Mouse (Mus musculus) liver, adult 2 months (tissue): ENCODE results near the gene Ankfy1. TPM values are rescaled to one million over a fixed set of nuclear protein-coding genes. Genes with fewer than 3 reads are reported as not detected.

ENCODE experiments used
- DNase-seq: peaks from one replicate; pipeline ENCODE4 v3.0.0-alpha.2; 2011; ENCODE audit warnings: low read depth, low spot score; ENCODE audit errors: extremely low read depth
- H3K27ac ChIP-seq: fragments of 200-500 bp; replicated peaks from 2 replicates; pipeline ENCODE4 v1.5.1; 2012; ENCODE audit warnings: low read depth, mild to moderate bottlenecking, control low read depth, inconsistent platforms, low read length; ENCODE audit not compliant: insufficient read depth
- H3K27me3 ChIP-seq: fragments of 200-500 bp; 2 replicates; pipeline ENCODE4 v1.6.1; 2012; ENCODE audit warnings: mild to moderate bottlenecking, moderate library complexity, low read length, inconsistent platforms; ENCODE audit not compliant: control insufficient read depth, insufficient read depth
- H3K36me3 ChIP-seq: fragments of 200-500 bp; 2 replicates; pipeline ENCODE4 v1.6.1; 2012; ENCODE audit warnings: low read length, inconsistent platforms; ENCODE audit not compliant: control insufficient read depth, insufficient read depth
- H3K4me1 ChIP-seq: fragments of 200-500 bp; 2 replicates; pipeline ENCODE4 v1.6.1; 2011; ENCODE audit warnings: low read length; ENCODE audit not compliant: control insufficient read depth, insufficient read depth
- H3K4me3 ChIP-seq: fragments of 200-500 bp; 2 replicates; pipeline ENCODE4 v1.5.1; 2011; ENCODE audit warnings: low read depth, mild to moderate bottlenecking, control low read depth, low read length, moderate library complexity; ENCODE audit not compliant: insufficient read depth
- H3K79me2 ChIP-seq: fragments of 200-500 bp; 2 replicates; pipeline ENCODE4 v1.6.1; 2012; ENCODE audit warnings: inconsistent platforms, mild to moderate bottlenecking, low read length, moderate library complexity; ENCODE audit not compliant: control insufficient read depth, insufficient read depth
- H3K9ac ChIP-seq: fragments of 200-500 bp; 2 replicates; pipeline ENCODE4 v1.6.1; 2012; ENCODE audit warnings: low read depth, mild to moderate bottlenecking, control low read depth, inconsistent platforms, low read length
- CTCF ChIP-seq: fragments of 200-500 bp; IDR thresholded peaks from 2 replicates; pipeline ENCODE4 v1.5.1; 2011; ENCODE audit warnings: low read depth, low read length, control low read depth
- POLR2A ChIP-seq: fragments of 200-500 bp; IDR thresholded peaks from 2 replicates; pipeline ENCODE4 v1.6.1; 2011; ENCODE audit warnings: low read length, control low read depth; ENCODE audit not compliant: insufficient read depth; ENCODE audit errors: extremely low read depth
- WGBS: fragments of 180-500 bp; shearing (Covaris S2); methylation state at CpG from one replicate; pipeline ENCODE4 v1.1.7; 2018; 5-methylcytosine and 5-hydroxymethylcytosine counted together
- polyA plus RNA-seq: library from polyadenylated mRNA; depleted of rRNA; stranded (reverse); fragments of >200 nt; gene quantifications from 2 replicates; pipeline ENCODE4 v1.2.3, GENCODE M21; 2012
- total RNA-seq: library from RNA; depleted of rRNA; stranded (reverse); fragments of >200 nt; gene quantifications from 2 replicates; pipeline ENCODE4 v1.2.3, GENCODE M21; 2014

The Ankfy1 gene
- total and polyA plus RNA-seq, 2 experiments: 12.3 to 20.7 TPM

DNA sequence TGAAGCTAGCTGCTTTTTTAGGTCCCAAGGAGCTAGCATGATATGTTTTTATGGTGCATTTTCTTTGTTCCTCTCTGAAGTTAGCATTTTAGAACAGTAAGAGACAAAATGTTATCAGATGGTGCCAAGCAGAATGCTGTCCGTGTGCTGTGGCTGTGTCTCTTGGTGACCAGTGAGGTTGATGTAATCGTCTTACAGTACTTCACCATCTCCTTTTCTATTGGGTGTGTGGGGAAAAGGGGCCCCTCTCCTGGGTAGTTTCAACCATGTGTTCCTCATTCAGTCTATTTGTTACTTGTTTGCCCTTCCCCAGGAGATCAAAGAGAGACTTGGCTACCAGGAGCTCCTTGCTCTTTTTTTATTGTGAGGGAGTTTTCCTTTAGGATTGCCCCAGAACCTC is 33.4 kb downstream of the Ankfy1 start:
- no peak for DNase-seq
- Histone ChIP-seq H3K27ac (no peak overlapping the region), H3K79me2 (no peaks in the 10 kb centered on the region; the same call in 1 of the 2 replicates), H3K4me3 (no peak overlapping the region), H3K36me3 (peaks cover 17% of the 10 kb centered on the region), H3K27me3 (no peaks in the 10 kb centered on the region), H3K9ac (no peak overlapping the region), H3K4me1 (no peaks in the 10 kb centered on the region)
- WGBS: 74% methylated on average over 2 of the region's 2 CpGs
- TF ChIP-seq CTCF: no peak
- TF ChIP-seq POLR2A: no peak

DNA sequence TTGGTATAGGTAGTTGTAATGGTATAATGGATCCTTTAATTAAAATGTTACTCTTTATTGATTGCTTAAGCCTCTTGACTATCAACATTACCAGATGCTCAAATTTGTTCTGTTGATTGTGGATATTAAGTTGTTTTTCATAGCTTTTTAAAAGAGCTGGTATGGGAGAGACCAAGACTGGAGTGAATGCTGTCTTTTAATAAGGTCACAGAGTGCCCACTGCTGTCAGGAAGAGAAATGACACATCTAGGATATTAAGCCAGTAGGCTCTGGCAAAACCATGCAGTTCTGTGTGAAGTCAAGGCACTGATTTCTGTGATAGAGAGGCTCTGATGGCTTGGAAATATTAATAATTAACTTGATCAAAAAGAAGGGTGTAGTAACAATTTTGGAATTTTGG is 34.1 kb downstream of the Ankfy1 start:
- peak; percentile 42 for DNase-seq
- no peak overlapping the region for H3K4me3 ChIP-seq
- H3K9ac ChIP-seq: no peak overlapping the region
- H3K4me1 ChIP-seq: no peaks in the 10 kb centered on the region
- no peaks in the 10 kb centered on the region; the same call in 1 of the 2 replicates for H3K79me2 ChIP-seq
- H3K27ac ChIP-seq: no peak overlapping the region
- peaks cover 21% of the 10 kb centered on the region for H3K36me3 ChIP-seq
- TF ChIP-seq CTCF (peak; percentile 30), POLR2A (no peak)
- no peaks in the 10 kb centered on the region for H3K27me3 ChIP-seq

DNA sequence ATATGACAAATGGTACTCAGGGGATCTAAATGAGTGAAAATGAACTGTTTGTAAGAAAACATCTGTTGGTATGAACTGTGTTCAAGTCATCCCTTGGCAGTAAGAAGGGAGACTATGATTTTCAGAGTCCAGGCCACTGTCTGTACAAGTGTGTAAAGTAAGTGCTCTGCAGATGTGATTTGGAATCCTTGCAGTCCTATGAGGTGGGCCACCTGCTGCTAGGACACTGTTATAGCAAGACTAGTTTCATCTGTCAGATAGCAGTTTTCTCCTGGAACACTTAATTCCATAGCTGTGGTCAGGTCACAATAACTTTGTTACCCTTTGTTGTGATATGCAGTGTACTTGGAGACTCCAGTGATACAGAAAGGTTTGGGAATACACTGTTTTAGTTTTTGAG is 36.2 kb downstream of the Ankfy1 start:
- Histone ChIP-seq H3K27me3 (no peaks in the 10 kb centered on the region), H3K27ac (no peak overlapping the region), H3K36me3 (peaks cover 40% of the 10 kb centered on the region), H3K4me3 (no peak overlapping the region), H3K9ac (no peak overlapping the region), H3K79me2 (no peaks in the 10 kb centered on the region; the same call in 1 of the 2 replicates), H3K4me1 (no peaks in the 10 kb centered on the region)
- no peak for TF ChIP-seq POLR2A
- peak; percentile 32; the same call in 1 of the 2 replicates for TF ChIP-seq CTCF
- peak; percentile 8 for DNase-seq

DNA sequence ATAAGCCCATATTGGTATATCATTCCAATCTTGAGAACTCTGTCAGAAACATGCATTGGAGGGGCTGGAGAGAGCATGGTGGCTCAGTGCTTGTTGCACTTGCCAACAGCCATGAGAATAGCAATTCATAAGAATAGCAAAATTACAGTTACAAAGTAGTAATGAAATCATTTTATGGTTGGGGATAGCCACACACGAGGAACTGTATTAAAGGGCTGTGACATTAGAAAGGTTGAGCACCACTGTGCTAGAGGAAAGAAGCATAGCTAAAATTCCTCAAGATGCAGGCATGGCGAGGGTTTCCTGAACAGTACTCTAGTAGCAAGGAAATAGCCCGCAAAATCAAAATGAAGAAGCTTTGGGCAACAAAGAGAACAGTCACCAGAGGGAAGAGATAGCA is 43.9 kb downstream of the Ankfy1 start:
- H3K79me2 ChIP-seq: no peaks in the 10 kb centered on the region; the same call in 1 of the 2 replicates
- peaks cover 60% of the 10 kb centered on the region for H3K36me3 ChIP-seq
- no peaks in the 10 kb centered on the region for H3K27me3 ChIP-seq
- WGBS: 81% methylated on average over 3 of the region's 3 CpGs
- TF ChIP-seq CTCF: no peak
- TF ChIP-seq POLR2A: no peak
- 0 out of 2 replicates have a peak, but pooled peaks cover 1% of the 10 kb centered on the region for H3K4me1 ChIP-seq
- no peak overlapping the region for H3K9ac ChIP-seq
- H3K4me3 ChIP-seq: no peak overlapping the region
- no peak for DNase-seq
- H3K27ac ChIP-seq: no peak overlapping the region

DNA sequence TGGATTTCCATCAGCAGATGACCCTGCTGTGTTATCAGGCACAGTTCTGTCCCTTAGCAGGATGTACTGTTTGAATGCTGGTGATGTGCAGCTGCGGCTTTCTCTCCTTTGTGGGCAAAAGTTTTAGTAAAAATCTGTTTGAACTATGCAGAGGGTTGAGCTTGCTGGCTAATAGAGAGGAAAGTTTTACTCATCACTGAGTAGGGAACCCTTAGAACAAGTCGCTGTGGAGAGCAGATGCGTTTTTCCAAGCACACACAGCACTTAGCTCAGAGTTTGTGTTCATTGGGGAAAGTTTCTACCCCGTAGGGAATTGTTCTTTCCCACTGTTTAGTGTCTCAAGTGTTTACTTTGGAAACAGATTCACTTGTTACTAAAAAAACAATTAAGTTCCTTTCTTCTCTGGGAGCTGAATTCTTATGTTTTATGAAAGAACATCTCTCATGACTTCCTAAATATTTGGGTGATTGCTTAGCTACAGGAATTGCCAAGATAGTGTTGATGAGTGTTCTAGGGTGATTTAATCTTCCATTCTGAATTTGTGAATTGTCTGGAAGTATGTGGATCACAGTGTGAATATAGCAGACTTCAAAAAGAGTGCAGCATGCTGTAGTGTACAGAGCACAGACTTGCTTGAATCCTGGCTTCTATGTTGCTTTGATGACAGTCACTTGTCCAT is 45.2 kb downstream of the Ankfy1 start:
- Histone ChIP-seq H3K36me3 (peaks cover 56% of the 10 kb centered on the region), H3K4me3 (no peak overlapping the region), H3K27me3 (no peaks in the 10 kb centered on the region), H3K79me2 (no peaks in the 10 kb centered on the region), H3K27ac (no peak overlapping the region), H3K4me1 (0 out of 2 replicates have a peak, but pooled peaks cover 1% of the 10 kb centered on the region), H3K9ac (no peak overlapping the region)
- DNase-seq: no peak
- WGBS: 70% methylated on average over 4 of the region's 4 CpGs
- TF ChIP-seq CTCF (no peak), POLR2A (no peak)

DNA sequence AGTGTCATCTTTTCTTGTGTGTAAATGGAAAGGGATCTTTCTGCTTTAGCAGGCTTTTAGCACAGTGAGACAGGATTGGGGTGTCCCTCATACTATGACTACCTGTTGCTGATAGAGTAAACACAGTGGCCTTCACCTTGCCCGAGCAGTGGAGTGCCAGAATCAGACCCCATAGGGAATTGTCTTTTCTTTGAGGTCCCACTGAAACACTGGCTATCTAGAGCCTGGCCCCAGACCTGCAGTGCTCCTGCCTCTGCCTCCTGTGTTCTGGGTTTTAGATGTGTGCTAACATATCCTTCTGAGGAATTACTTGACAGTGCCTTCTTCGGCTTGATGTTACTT is 45.7 kb downstream of the Ankfy1 start:
- Histone ChIP-seq H3K4me3 (no peak overlapping the region), H3K27ac (no peak overlapping the region; the same call in 1 of the 2 replicates), H3K4me1 (0 out of 2 replicates have a peak, but pooled peaks cover 1% of the 10 kb centered on the region), H3K36me3 (peaks cover 55% of the 10 kb centered on the region), H3K9ac (no peak overlapping the region), H3K27me3 (no peaks in the 10 kb centered on the region), H3K79me2 (no peaks in the 10 kb centered on the region)
- WGBS: 91% methylated on average over 2 of the region's 2 CpGs
- no peak for DNase-seq
- no peak for TF ChIP-seq POLR2A
